Mouse (Mus musculus) layer of hippocampus, adult 18-20 months (tissue): Measurements from ENCODE around the gene Ext2. TPM values are rescaled to one million over a fixed set of nuclear protein-coding genes. Genes with fewer than 3 reads are reported as not detected.

ENCODE experiments used
- DNase-seq, 2 experiments: peaks; one replicate each; pipeline ENCODE4 v3.0.0; 2022; ENCODE audit warnings: low spot score in 2 of 2
- long read RNA-seq: library from polyadenylated mRNA; stranded (forward); transcript quantifications from one replicate; pipeline ENCODE4 v2.0.0, GENCODE M21; 2021
- total RNA-seq, 2 experiments: library from RNA; stranded (reverse); gene quantifications; 2 replicates each; pipeline ENCODE4 v1.2.3; 2021

Gene Ext2
- total RNA-seq = 10 to 100 TPM; 46.4 to 46.8 TPM
- long read RNA-seq, transcript Ext2-201 (14 exons, 2,871 nt) = major isoform, 74 of 92 reads
- long read RNA-seq, partial matches to known transcripts = 6 of 92 reads
- long read RNA-seq, other reads (novel, unspliced or antisense) = 12 of 92 reads

DNA sequence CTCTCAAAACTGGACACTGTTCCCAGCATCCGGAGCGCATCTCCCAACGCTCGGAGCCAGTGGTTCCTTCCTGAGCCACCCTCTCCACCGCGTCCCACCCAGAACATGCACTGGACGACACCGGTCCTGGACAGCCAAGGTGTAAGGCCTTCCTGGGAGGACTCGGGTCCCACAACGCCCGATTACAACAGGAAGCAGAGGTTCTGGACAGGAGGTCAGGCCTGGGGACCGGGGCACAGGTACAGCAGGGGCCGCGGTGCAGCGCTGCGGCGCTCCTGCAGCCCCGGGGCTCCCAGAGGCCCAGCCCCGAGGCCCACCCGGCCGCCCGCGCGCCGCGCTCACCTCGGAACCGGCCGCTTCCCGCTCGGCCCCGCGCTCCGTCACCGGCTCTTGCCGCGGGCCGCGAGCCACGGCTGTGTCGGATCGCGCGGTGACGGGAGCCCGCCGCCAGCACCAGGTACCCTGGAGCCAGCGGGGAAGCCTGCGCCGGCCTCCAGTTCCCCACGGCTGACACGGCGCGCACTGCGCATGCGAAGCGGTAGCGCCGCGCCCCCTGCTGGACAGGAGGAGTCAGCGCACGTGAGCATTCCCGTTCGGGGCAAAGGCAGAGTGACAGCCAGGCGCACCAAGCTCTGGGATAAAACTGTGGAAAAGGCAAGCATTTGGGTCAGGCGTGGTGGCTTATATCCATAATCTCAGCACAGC is at the start of gene Ext2:
TSS of gene Ext2 (minus strand) at position 524 of the 705 bp plus-strand sequence.
- peak; percentile 84 to 93 for DNase-seq

- no peak for DNase-seq
These were observed 49.1 kb upstream of the Ext2 start for GRCm38 (mm10) chr2:93871411-93871925.

GRCm38 (mm10) chr2:93870842-93871241 is 48.5 kb upstream of the Ext2 start:
- peak; percentile 56 to 89 for DNase-seq

- DNase-seq = no peak
These were observed 46.8 kb upstream of the Ext2 start, which contains the start of gene Accsl for GRCm38 (mm10) chr2:93869107-93869600. Accsl (minus strand) TSS chr2:93869157.

DNA sequence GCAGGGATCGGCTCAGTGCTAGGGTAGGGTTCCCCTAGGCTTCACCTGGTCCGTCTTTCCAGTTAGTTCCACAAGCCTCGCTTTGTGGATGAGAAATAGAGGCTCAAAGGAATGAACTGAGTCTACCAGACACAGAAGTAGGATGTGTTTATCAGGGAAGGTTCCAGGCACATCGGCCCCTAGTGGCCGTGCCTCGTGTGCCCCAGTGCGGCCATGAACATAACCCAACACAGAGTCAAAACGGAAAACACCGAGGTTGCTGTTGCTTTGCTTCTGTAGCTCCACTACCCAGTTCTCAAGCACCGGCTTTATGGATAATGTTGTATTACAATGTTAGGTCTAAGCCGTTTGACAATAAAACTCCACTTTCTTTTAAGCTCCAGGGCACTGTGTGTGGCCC is 46.2 kb upstream of the Ext2 start:
- DNase-seq = no peak

DNA sequence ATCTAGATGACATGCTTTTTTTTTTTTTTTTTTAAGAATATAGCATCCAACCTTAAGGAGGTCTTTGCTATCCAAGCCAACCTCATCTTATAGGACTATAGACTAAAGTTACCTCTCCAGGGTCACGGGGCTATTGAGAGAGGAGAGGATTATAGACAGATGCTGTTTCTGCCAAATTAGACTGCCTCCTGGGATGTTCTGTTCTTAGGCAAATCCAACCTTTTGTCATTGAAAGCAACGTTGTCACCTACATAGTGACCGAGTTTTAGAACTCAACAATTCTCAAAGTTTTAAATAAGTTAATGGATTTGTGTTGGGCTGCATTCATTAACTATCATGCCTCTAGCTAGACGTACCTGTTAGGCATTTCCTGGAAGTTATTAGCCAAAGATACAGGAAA is 40.9 kb upstream of the Ext2 start:
- no peak for DNase-seq

DNA sequence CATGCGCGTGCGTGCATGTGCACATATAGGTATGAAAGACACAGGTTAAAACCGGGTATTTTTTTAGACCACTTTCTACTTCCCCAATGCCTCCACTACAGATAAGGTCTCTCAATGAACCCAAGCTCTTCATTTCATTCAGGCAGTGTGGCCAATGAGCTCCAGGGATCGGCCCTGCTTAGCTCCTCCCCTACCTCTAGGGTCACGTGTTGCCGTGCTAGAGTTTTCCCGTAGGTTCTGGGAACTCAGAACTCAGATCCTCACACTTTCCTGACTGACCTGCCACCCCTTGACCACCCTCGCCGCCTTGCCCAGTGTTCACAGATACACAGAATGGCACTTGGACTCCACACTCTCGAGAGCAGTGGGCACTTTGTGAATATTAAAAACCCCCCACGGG is 36.5 kb upstream of the Ext2 start:
- no peak for DNase-seq

DNA sequence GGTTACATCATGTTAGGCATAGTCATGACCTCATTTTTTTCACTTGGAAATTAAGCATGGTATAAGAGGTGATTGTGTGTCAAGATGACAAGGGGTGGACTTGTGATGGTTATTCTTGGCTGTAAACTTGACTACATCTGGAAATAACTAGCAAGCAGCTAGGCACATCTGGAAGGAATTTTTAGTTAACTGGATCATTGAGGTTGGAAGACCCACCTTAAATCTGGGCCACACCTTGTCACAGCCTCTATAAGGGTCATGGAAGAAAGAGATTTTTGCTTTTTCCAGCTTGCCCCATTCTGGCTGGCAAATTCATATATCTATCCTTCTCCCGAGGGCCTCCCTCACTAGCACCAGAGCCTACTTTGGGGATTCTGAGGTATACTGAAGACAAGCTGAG is 28.9 kb upstream of the Ext2 start:
- no peak for DNase-seq

DNA sequence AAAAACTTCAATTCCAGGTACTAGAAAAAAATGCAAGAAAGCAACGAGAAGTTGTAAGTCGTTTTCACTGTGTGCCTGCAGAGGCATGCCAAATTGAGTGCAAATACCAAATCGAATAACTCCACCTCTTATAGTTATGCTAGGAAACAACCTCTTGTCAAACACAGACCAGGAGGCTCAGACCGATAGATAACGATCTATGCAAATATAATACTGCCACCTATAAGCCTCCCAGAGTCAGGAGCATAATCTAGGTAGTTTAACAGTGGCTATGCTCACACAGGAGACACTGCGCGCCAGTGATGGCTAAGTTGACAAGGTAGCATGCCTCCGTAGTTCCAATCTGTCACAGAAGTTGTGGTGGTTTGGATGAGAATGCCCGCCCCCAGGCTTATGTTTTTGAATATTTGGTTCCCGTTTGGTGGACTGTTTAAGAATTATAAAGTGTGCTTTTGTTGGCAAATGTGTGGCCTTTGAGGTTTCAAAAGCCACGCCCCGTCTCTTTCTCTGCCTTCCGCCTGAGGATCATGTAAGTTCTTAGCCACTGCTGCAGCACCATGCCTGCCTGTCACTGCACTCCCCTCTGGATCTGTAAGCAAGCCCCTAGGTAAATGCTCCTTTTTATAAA is 28.1 kb upstream of the Ext2 start:
- DNase-seq = no peak

DNA sequence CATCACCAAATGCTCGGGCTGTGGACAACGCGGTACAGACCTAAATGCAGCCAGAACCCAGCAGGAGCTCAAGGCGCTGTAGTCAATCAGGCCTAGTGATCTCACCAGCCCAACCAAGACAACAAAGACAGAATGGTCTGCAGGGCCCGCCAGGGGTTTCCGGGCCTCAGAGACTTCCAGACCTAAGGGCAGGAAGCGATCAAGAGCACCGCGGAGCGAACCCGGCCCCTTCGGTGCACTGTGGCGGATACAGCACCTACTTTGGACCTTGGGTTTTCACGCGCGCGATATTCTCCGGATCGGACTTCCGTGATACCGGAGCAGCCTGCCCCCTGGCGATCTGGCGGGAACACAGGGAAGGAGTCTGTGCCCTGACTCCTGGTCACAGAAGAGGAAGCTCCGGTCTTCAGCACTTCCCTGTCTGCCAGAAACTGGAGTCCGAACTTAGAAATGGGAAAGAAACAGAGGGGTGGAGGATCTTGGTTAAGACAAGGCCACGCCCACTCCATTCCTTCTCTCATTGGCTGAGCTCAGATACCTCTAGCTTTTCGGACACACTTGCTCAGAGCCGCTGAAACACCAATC is 27.2 kb upstream of the Ext2 start, which contains the start of gene Accs:
TSS of gene Accs (minus strand) at position 439 of the 585 bp plus-strand sequence.
- DNase-seq = peak in 1 of 2 experiments; percentile 49

DNA sequence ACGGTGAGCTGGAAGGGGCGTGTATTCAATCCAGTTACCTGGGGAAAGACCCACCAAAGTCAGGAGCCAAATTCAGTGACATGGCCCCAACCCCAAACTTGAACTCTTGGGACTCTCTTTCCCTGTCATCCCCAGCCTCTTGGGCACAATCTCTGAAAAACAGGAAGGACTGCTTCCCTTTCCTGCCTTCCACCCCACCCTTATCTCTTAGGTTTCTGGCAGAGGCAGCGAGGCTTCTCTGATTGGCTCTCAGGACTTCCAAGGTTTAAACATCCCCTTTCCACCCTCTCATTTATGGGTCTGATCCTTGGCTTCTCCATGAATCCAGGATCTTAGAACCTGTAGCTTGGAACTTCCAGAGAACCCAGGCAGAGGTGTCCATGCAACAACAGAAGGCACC is 19.0 kb upstream of the Ext2 start:
- DNase-seq = no peak

DNA sequence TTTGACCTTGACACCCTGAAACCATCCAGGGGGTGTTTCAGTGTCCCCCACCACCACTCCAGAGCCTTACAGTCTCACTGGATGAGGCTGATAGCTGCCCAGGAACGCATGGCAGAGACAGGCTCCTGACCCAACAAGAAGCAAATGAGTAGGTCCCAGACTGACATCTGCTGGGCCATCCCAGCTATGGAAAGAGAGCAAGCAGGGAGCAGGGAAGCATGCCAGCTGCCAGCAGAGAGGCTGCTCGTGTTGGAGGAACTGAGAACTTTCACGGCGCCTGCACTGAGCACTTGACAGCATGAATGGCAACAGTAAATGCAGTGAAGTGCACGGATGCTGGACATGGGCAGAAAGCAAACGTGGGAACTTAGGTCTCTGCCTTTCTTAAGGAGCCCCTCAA is 17.7 kb upstream of the Ext2 start:
- DNase-seq = no peak

DNA sequence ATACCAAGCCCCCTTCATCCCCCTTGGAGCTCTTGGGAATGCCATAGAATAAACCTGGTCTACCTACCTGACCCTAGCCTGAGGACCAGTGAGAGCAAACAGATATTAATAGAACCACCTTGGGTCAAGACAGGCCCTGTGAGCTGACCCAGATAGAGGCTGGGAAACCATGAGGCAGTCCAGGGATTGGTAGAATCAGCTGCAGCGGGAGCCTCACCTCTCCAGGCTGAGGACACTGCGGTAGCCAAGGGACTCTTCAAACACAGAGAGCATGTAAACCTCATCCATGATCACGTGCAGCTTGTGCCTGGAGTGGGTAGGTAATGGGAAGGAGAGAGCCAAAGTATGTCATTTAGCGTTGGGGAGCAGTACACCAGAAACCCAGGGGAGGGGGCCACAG is 16.6 kb upstream of the Ext2 start:
- DNase-seq = no peak

- no peak for DNase-seq
These were observed 13.9 kb upstream of the Ext2 start for GRCm38 (mm10) chr2:93836232-93836785.

- DNase-seq = no peak
These were observed 13.2 kb upstream of the Ext2 start for GRCm38 (mm10) chr2:93835596-93835995.

- peak; percentile 53 to 86 for DNase-seq
These were observed 1.2 kb upstream of the Ext2 start for GRCm38 (mm10) chr2:93823519-93823918.

GRCm38 (mm10) chr2:93817791-93818190 is 4.6 kb downstream of the Ext2 start:
- DNase-seq = no peak

DNA sequence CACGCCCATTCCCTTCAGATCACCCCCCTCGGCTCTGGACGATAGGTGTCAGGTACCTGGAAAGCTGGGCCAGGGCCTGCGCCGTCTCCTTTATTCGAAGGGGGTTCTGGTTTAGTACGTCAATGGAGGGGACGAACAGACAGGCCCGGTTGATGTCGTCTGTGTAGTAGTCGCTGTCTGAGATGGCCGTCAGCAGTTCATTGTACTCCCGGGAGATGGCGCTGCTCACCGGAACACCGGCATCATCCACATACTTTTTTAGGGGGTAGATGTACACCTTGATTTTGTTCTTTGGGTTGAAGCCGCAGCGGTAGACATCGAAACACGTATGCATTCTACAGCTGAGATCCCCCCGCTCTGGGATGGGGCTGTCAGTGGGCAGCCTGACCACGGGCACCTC is 9.0 kb downstream of the Ext2 start:
- DNase-seq = no peak

DNA sequence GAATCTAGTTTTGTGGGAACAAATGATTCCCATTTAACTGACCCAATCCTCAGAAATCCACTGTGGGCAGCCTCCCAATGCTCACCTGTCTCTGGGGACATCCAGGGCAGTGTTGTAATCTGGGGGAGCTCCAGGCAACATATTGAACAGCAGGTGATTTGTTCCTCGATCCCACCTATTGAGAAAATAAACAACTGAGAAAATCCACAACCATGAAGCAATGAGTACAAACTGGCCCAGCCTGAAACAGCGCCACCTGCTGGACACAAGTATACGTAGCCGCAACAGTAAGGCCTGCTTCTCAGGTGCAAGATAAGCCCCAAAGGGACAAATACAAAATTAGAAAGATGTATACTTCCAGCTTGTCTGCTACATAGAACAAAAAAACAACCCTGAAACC is 10.6 kb downstream of the Ext2 start:
- peak in 1 of 2 experiments; percentile 68 for DNase-seq

DNA sequence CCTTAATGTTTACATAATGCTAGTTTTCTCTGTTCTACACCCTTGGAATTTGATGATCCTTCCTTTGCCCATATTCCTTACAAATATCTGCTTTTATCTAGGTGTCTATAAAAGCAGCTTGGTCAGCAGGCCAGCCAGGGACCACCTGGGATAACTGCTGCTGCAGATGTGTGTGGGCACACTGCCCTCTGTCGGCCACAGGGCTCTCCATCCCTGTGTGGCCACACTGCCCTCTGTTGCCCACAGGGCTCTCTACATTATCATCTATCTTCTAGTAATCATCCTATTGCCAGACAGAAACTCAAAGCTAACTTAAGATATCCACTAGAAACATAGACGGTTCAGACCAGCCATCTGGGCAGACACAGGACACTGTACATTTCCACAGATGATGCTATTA is 12.4 kb downstream of the Ext2 start:
- peak in 1 of 2 experiments; percentile 49 for DNase-seq

- DNase-seq = no peak
These were observed 14.3 kb downstream of the Ext2 start for GRCm38 (mm10) chr2:93808071-93808470.
